Mouse (Mus musculus) layer of hippocampus, adult 6 months (tissue): ENCODE data around the gene Cdk5rap3. TPM values are rescaled to one million over a fixed set of nuclear protein-coding genes. Genes with fewer than 3 reads are reported as not detected.

Experiments
- long read RNA-seq, 2 experiments: library from polyadenylated mRNA; unstranded; transcript quantifications; one replicate each; pipeline ENCODE4 v2.0.0; 2019 to 2020
- polyA plus RNA-seq: library from polyadenylated mRNA; unstranded; fragments of <200 nt; fragmentation: Nextera tagmentation; gene quantifications from 2 replicates; pipeline ENCODE4 v1.2.3, GENCODE M21; 2021

Cdk5rap3 gene
- 43.7 and 49.2 TPM in 2 replicates for polyA plus RNA-seq
- long read RNA-seq, experiment 1, transcript Cdk5rap3-201 (14 exons, 2,250 nt), result major isoform, 118 of 156 reads
- long read RNA-seq, experiment 1, partial matches to known transcripts, result 25 of 156 reads
- long read RNA-seq, experiment 1, other reads (novel, unspliced or antisense), result 11 of 156 reads
- long read RNA-seq, experiment 2, transcript Cdk5rap3-201 (14 exons, 2,250 nt), result major isoform, 371 of 518 reads
- long read RNA-seq, experiment 2, partial matches to known transcripts, result 82 of 518 reads
- long read RNA-seq, experiment 2, other reads (novel, unspliced or antisense), result 65 of 518 reads

GRCm38 (mm10) chr11:96916044-96916884, at the start of gene Cdk5rap3:
Gene Cdk5rap3 (minus strand): TSS chr11:96916496.

DNA sequence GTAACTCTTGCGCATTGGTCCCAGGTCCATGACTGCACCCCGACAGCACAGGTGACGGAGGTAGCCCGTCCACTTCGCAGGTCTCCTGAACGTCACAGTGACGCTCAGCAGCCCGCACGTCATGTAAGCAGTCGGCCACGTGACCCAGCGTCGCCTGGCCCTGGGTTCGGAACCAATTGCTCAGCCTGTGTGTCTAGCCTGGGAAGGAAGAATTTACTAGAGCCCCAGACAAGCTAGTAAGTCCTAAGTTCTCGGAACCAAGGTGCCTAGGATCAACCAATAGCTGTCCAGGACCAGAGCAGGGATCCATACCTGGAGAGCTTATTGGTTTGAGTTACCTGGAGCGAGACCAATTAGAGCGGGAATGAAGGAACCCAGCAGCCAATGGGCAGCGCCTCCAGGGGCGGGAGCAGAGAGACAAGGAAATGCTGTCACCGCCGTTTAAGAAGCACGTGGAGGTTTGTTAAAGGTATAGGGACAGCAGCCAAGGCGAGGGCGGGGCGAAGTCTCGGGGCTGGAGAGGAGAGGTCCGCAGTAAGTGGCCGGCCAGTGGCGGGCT, 27.5 kb upstream of the Cdk5rap3 start, which contains the start of gene Pnpo:
TSS of gene Pnpo (minus strand) at position 241 of the 559 bp plus-strand sequence.

DNA sequence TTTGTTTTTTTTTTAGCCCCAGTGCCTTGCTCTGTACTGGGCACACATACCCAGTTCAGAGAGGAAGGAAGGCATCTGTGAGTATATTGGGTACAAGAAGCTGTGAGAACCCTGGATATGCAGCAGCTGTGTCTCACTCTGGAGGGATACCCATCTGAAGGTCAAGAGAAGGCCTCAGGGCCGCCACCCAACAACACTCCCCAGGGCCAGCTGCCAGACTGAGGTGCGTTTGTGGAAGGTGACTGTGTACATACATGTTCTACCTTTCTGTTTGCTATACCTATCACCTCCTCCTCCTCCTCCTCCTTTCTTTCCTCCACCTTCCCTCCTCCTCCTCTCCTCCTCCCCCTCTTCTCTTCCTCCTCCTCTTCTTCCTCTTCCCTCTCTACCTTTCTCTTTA, 11.8 kb upstream of the Cdk5rap3 start, which contains the start of gene Prr15l:
TSS of gene Prr15l (plus strand) at position 17 of the 400 bp plus-strand sequence.

Other genes starting within 250 kb of the Cdk5rap3 start
- 14.0 and 14.9 TPM in 2 replicates for gene Snx11, start 138.9 kb downstream of the Cdk5rap3 start, polyA plus RNA-seq
- 34.5 and 35.6 TPM in 2 replicates for gene Cbx1, start 127.4 kb downstream of the Cdk5rap3 start, polyA plus RNA-seq
- gene Nfe2l1, start 86.5 kb downstream of the Cdk5rap3 start, polyA plus RNA-seq, result 41.6 and 48.6 TPM in 2 replicates
- 22.8 and 27.5 TPM in 2 replicates for gene Copz2, start 66.6 kb downstream of the Cdk5rap3 start, polyA plus RNA-seq
- gene Prr15l, start 11.6 kb upstream of the Cdk5rap3 start, polyA plus RNA-seq, result not detected in 2 replicates
- 27.1 and 30.9 TPM in 2 replicates for gene Pnpo, start 27.5 kb upstream of the Cdk5rap3 start, polyA plus RNA-seq
- gene Sp2, start 66.5 kb upstream of the Cdk5rap3 start, polyA plus RNA-seq, result 4.6 and 4.7 TPM in 2 replicates
- 0.05 TPM in 2 replicates for gene Sp6, start 96.9 kb upstream of the Cdk5rap3 start, polyA plus RNA-seq
- 9.1 and 9.2 TPM in 2 replicates for gene Scrn2, start 113.4 kb upstream of the Cdk5rap3 start, polyA plus RNA-seq
- gene Lrrc46, start 124.9 kb upstream of the Cdk5rap3 start, polyA plus RNA-seq, result 1.2 and 1.3 TPM in 2 replicates
- 78.5 and 85.7 TPM in 2 replicates for gene Mrpl10, start 125.1 kb upstream of the Cdk5rap3 start, polyA plus RNA-seq
- 6.1 and 6.3 TPM in 2 replicates for gene Osbpl7, start 134.1 kb upstream of the Cdk5rap3 start, polyA plus RNA-seq
- gene Tbx21, start 198.8 kb upstream of the Cdk5rap3 start, polyA plus RNA-seq, result 0.06 and 0.08 TPM in 2 replicates
- 1.4 and 2.1 TPM in 2 replicates for gene Tbkbp1, start 235.0 kb upstream of the Cdk5rap3 start, polyA plus RNA-seq